ENCODE assay signal across 8 mouse cellular contexts in genomic region chr11:9118421-9119121, GRCm38 (mm10). TPM values are rescaled to one million over a fixed set of nuclear protein-coding genes. Genes with fewer than 3 reads are reported as not detected.
A peak's percentile ranks its signal among the peaks of the same experiment; 100 is the strongest.
DNase-seq lines count a peak whose midpoint lies in the region; ATAC-seq and TF ChIP-seq lines count a peak whose summit lies in the region.

No protein-coding gene starts in this region.

- no peaks in the 10 kb centered on the region for H3K36me3 ChIP-seq in heart, adult 2 months (ENCODE audit: control insufficient read depth, insufficient read depth, low read length)
- no peaks in the 10 kb centered on the region for H3K36me3 ChIP-seq in lung, postnatal 0 days (ENCODE audit: insufficient read depth, low read length)

- peak overlapping the region; percentile 64 for H3K27ac ChIP-seq in heart, adult 2 months
- H3K27ac ChIP-seq in lung, postnatal 0 days (ENCODE audit: low read length) = peak overlapping the region; percentile 33

- no peak for TF ChIP-seq EP300 in heart, adult 2 months (IDR thresholded peaks at IDR 0.05; ENCODE audit: insufficient read depth, low read depth, low read length)
- TF ChIP-seq EP300 in lung, postnatal 0 days (IDR thresholded peaks at IDR 0.05) = no peak

- no peak for TF ChIP-seq POLR2A in heart, adult 2 months (IDR thresholded peaks at IDR 0.05; ENCODE audit: insufficient read depth, low read depth, low read length)

- peak overlapping the region; percentile 60 for H3K4me3 ChIP-seq in heart, adult 2 months
- H3K4me3 ChIP-seq in lung, postnatal 0 days (ENCODE audit: low read depth, low read length) = peak overlapping the region; percentile 46

- intact Hi-C loops in gastrocnemius, postnatal 36 days (cut with DNase I) = no loop called here
- intact Hi-C loops in heart, adult 2 months (cut with DNase I) = no loop called here

- peak overlapping the region; percentile 61 for H3K9ac ChIP-seq in heart, adult 2 months (ENCODE audit: low read depth, low read length)
- peak overlapping the region; percentile 41 for H3K9ac ChIP-seq in lung, postnatal 0 days (replicated peaks; ENCODE audit: low read depth)

- H3K9me3 ChIP-seq in lung, postnatal 0 days (ENCODE audit: low read length) = no peaks in the 10 kb centered on the region

- no peaks in the 10 kb centered on the region for H3K79me2 ChIP-seq in heart, adult 2 months (replicated peaks; ENCODE audit: control insufficient read depth, insufficient read depth, low read length)

- peak; percentile 28 for DNase-seq in gastrocnemius, adult 18-20 months (ENCODE audit: low spot score)
- DNase-seq in gastrocnemius, postnatal 36 days = no peak
- DNase-seq in heart, adult 2 months = peak; percentile 67 to 69
- peak; percentile 53 to 59 for DNase-seq in kidney, adult 8-10 months
- DNase-seq in lung, postnatal 0 days (ENCODE audit: low spot score) = peak; percentile 54
- peak; percentile 61 for DNase-seq in retina, embryonic 14.5 days (ENCODE audit: low spot score)
- DNase-seq in testis, postnatal 14 days (ENCODE audit: low spot score) = no peak

- ATAC-seq in common myeloid progenitor, adult 5-6 weeks (replicated peaks; ENCODE audit: low read depth, poor library complexity, severe bottlenecking) = peak; percentile 75
- ATAC-seq in lung, postnatal 0 days = peak; percentile 75

- H3K4me1 ChIP-seq in heart, adult 2 months (ENCODE audit: control insufficient read depth, insufficient read depth, low read length) = peaks cover 4% of the 10 kb centered on the region; the same call in 1 of the 2 replicates
- H3K4me1 ChIP-seq in lung, postnatal 0 days (ENCODE audit: insufficient read depth, low read depth, low read length) = peaks cover 6% of the 10 kb centered on the region; the same call in 1 of the 2 replicates

- under 1% methylated on average over 40 of the region's 40 CpGs for WGBS in heart, adult 2 months
- 2% methylated on average over 39 of the region's 40 CpGs for WGBS in lung, postnatal 0 days

- TF ChIP-seq CTCF in heart, adult 2 months (IDR thresholded peaks at IDR 0.05) = no peak
- TF ChIP-seq CTCF in lung, postnatal 0 days (IDR thresholded peaks at IDR 0.05) = no peak

- H3K27me3 ChIP-seq in heart, adult 2 months (ENCODE audit: control insufficient read depth, insufficient read depth, low read length) = no peaks in the 10 kb centered on the region
- H3K27me3 ChIP-seq in lung, postnatal 0 days (replicated peaks; ENCODE audit: insufficient read depth, low read length) = peaks cover 10% of the 10 kb centered on the region; the same call in 1 of the 2 replicates

- H3K4me2 ChIP-seq in lung, postnatal 0 days (replicated peaks; ENCODE audit: low read depth, low read length) = peak overlapping the region; percentile 79

RNA-seq across cellular contexts. Expression of gene Upp1, which starts 0.7 kb away (rescaled TPM):
- under 1 TPM in 1 of 2 experiments, not detected in 1; 0.26 TPM for total RNA-seq in gastrocnemius, adult 18-20 months (2021)
- total RNA-seq in gastrocnemius, postnatal 36 days (2021) = under 1 TPM; 0.37 to 0.41 TPM
- 1.6 and 11.3 TPM in 2 replicates for total RNA-seq in common myeloid progenitor, adult 5-6 weeks (2017)
- total RNA-seq in heart, adult 2 months (2021) = 1 to 10 TPM; 4.6 to 5.2 TPM
- polyA plus RNA-seq in heart, adult 2 months (2012; rRNA removed) = 7.4 and 9.9 TPM in 2 replicates
- 22.8 and 28.9 TPM in 2 replicates for polyA plus RNA-seq in lung, postnatal 0 days (2015; fragmentation: Nextera tagmentation; extraction: Ambion mirVana)

Comparison
In these comparisons a context has a peak if more than half of its experiments do, and no peak if none do; other contexts are left out.
1. DNase-seq: peak in gastrocnemius, adult 18-20 months (single experiment), heart, adult 2 months (2 of 2), kidney, adult 8-10 months (2 of 2), lung, postnatal 0 days (single experiment) and retina, embryonic 14.5 days (single experiment); none in gastrocnemius, postnatal 36 days (0 of 2) and testis, postnatal 14 days (single experiment).